Mouse (Mus musculus): ENCODE results near the gene Unc79.

Unc79 gene

GRCm38 (mm10) chr12:103202592-103203544, 254.2 kb downstream of the Unc79 start:
- DNase-seq (ENCODE audit: low read depth, low spot score): no peak

GRCm38 (mm10) chr12:103205561-103205960, 256.9 kb downstream of the Unc79 start:
- DNase-seq (ENCODE audit: low read depth, low spot score): peak; percentile 46

- DNase-seq (ENCODE audit: low read depth, low spot score): no peak
Measured at GRCm38 (mm10) chr12:103209581-103209980, 260.9 kb downstream of the Unc79 start.

DNA sequence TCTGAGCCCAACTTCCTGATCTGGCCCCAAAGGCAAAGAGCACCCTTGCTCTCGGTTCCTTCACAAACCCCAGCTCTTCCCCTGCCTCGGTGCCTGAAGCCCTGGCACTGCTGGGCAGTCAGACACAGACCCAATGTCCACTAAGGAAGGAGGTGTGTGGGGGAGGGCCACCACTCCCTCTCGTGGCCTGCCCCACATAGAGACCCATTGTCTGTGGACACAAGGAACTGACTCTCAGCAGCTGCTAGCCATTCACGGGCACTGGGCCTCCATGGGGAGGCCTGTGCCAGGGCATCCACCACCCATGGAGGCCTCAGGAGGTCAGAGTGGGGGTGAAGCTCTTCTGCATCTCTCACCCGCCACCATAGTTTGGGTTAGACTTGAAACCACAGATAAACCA, 262.4 kb downstream of the Unc79 start:
- no peak for DNase-seq (ENCODE audit: low read depth, low spot score)

GRCm38 (mm10) chr12:103213591-103213990, 264.9 kb downstream of the Unc79 start:
- DNase-seq (ENCODE audit: low read depth, low spot score): peak; percentile 71

DNA sequence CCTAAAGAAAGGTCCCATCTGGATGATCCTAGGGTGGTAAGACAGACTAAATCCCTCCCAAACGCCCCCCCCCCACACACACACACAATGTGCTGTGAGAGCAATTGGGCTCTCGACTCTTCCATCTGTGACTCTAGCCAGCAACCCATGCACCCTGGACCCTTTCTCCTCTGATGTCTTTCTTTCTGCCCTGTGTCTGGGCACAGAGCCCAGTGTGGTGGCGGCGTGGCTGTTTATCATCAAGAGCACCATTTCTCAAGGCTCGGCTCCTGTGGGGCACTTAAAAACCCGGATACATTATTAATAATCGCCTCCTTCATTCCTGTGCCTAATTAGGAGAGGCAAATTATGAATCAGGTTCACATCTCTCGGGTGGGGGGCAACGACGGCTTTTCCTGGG, 265.6 kb downstream of the Unc79 start:
- no peak for DNase-seq (ENCODE audit: low read depth, low spot score)

DNA sequence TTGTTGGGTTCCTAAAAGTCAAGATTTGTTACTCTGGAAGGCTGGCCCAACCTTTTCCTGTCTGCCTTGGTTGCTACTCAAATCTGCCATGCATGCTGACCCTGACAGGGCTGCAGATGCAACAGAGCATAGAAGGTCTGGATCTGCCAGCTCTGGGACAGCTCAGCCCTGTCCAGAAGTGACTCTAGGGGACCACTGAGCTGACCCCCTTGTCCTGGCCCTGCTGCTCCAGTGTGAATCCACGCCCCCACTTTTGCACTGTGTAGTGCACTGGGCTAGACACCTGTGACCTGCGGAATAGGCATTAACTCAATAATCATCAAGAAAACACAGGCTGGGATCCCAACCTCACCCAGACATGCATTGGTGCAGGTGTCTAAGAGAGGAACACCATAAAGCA, 266.1 kb downstream of the Unc79 start:
- DNase-seq (ENCODE audit: low read depth, low spot score): no peak

GRCm38 (mm10) chr12:103215877-103216610, 267.4 kb downstream of the Unc79 start:
- DNase-seq (ENCODE audit: low read depth, low spot score): peak; percentile 79

DNA sequence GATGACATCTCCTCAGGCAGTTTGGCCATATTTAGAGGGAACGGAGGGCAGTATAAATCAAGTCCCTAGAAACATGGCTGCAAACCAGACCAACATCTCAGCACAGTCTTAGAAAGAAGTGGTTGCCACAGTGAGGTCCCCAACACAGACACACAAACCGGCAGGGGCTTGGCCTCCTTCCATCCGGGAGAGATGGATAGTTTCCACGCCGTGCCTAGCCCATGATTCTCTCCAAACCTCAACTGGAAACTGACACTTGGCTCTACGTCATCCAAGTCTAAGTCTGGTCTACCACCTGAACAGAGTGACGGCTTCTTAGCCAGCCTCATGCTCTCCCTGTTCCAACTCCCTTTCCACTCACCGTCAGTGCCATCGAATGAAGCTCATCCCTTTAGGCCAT, 275.0 kb downstream of the Unc79 start:
- peak; percentile 73 for DNase-seq (ENCODE audit: low read depth, low spot score)

- no peak for DNase-seq (ENCODE audit: low read depth, low spot score)
Measured at GRCm38 (mm10) chr12:103226121-103226520, 277.5 kb downstream of the Unc79 start.

DNA sequence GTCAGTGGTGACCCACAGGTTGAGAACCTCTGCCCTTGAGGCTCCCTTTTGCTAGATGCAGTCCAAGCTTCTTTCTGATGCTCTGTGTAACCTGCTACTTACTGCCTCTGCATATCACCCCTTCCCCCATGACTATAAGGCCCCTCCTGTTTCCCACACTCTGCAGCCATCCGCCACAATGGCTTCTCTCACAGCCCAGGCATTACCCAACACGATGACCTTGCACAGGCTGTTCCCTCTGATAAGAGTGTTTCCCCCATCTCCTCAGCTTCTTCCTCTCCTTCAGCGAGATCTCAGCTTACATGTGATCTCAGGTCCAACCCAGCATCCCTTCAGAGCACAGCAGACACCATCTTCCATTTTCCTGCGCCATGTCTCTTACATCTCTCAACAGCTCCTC, 280.4 kb downstream of the Unc79 start:
- DNase-seq (ENCODE audit: low read depth, low spot score): no peak
